Mouse (Mus musculus) left cerebral cortex, adult 6 months (tissue): Measurements from ENCODE around the gene Arih2. TPM values are rescaled to one million over a fixed set of nuclear protein-coding genes. Genes with fewer than 3 reads are reported as not detected.

ENCODE experiments used
- long read RNA-seq, 2 experiments: library from polyadenylated mRNA; unstranded; transcript quantifications; one replicate each; pipeline ENCODE4 v2.0.0; 2019 to 2020
- polyA plus RNA-seq: library from polyadenylated mRNA; unstranded; fragments of <200 nt; fragmentation: Nextera tagmentation; gene quantifications from 2 replicates; pipeline ENCODE4 v1.2.3, GENCODE M21; 2021

Gene Arih2
- polyA plus RNA-seq = 16.5 and 22.1 TPM in 2 replicates
- long read RNA-seq, experiment 1, transcript Arih2-201 (16 exons, 3,924 nt) = major isoform, 70 of 184 reads
- long read RNA-seq, experiment 1, transcript Arih2-208 (1 exons, 3,664 nt) = minor isoform, 8 of 184 reads
- long read RNA-seq, experiment 1, partial matches to known transcripts = 28 of 184 reads
- long read RNA-seq, experiment 1, other reads (novel, unspliced or antisense) = 78 of 184 reads
- long read RNA-seq, experiment 2, transcript Arih2-201 (16 exons, 3,924 nt) = minor isoform, 6 of 19 reads
- long read RNA-seq, experiment 2, transcript Arih2-208 (1 exons, 3,664 nt) = major isoform, 7 of 19 reads
- long read RNA-seq, experiment 2, partial matches to known transcripts = 3 of 19 reads
- long read RNA-seq, experiment 2, other reads (novel, unspliced or antisense) = 3 of 19 reads

DNA sequence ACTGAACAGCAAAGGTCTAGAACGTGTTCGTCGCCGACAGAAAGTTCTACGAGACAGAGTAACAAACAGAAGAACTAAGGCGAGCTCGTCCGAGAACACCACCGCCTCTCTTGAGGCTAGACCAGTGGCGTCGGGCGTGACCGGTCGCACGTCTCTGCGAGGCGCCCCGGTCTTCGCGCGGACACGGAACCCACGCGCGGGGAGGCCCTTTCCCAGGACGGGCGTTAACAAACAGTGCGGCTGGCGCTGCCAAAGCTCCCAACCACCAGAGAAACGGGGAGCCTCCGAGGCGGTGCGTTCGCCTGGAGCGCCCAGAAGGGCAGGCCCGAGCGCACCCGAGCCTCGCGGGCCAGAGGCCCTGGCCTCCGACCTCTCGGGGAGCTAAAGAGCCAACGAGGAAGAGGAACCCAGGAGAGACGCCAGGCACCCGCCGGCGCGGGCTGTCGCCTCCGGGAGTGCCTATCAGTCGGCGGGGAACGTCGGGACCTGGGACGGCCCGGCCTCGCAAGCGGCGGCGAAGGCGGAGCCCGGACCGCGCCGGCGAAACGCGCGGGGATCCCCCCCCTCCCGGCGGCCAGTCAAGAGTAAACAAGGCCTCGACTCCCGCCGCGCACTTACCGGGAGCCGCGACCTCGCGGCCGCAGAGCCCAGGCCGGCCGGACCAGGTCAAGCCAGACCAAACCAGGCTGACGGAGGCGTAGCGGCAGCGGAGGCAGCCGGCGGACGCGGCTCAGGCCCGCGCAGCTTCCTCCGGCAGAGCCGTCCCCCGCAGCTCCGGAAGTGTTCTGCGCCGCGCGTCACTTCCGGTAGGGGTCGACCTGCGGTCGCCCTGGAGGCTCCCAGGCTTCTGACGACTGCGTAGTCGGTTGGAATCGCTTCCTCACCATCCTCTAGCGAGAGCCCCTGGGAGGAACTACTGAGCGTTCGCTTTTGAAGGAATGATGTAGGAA is at the start of gene Arih2:
TSS of gene Arih2 (minus strand) at position 776 of the 950 bp plus-strand sequence.

DNA sequence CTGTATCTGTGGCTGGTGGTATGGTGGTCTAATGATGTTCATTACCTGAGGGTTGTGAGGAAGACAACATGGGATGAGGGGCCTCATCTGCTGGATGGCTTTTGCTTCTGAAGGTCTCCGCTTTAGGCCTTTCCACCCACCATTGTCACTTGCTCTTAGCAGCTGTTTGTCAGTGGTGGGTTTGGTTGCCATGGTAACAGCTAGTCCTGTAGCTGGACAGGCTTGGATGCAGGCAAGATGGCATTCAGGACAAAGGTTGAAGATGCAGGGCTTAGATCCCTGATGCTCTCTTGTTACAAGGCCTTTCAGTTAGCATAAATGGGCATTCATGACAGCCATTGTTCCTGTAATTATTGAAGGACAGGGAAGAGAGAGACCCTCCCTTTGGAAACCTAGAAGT is 39.9 kb upstream of the Arih2 start, which contains the start of gene Prkar2a:
TSS of gene Prkar2a (plus strand) at position 209 of the 400 bp plus-strand sequence.

DNA sequence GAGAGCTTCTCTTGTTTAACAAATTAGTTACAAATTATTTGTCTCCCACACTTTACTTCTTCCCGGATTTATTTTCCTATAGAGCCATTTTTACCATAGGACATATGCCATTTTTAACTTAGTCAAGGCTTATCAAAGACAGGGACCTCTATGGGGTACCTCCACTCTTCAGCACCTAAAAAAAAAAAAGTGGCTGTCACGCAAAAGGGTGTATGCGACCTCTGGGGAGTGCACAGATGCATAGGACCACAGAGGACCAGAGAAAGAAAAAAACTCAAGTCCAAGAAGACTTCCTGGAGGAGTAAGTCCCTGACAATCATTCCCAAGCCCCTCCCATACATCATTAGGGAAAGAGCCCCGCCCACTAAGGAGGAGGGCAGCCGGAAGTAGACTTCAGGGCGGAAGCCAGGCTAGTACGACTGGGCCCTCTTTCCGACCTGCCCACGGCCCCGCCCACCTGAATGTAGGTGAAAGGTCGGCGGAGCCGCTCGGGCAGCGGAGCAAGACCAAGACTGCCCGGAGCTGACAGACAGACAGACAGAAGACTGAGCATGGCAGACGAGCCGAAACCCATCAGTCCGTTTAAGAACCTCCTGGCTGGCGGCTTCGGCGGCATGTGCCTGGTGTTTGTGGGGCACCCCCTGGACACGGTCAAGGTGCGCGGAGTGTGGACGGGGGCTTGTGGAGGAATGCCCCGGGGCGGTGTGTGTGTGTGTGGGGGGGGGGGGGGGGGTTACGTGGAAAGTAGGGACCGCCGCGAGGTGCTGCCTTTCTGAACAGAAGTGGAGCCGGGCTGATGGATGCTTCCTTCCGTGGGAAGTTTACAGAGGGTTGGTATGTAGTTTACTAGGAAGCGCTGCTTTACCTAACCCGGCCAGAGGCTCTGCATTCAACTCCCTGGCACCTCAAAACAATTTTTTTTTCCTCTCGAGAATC is 12.8 kb upstream of the Arih2 start, which contains the start of gene Slc25a20:
TSS of gene Slc25a20 (plus strand) at position 412 of the 936 bp plus-strand sequence.

DNA sequence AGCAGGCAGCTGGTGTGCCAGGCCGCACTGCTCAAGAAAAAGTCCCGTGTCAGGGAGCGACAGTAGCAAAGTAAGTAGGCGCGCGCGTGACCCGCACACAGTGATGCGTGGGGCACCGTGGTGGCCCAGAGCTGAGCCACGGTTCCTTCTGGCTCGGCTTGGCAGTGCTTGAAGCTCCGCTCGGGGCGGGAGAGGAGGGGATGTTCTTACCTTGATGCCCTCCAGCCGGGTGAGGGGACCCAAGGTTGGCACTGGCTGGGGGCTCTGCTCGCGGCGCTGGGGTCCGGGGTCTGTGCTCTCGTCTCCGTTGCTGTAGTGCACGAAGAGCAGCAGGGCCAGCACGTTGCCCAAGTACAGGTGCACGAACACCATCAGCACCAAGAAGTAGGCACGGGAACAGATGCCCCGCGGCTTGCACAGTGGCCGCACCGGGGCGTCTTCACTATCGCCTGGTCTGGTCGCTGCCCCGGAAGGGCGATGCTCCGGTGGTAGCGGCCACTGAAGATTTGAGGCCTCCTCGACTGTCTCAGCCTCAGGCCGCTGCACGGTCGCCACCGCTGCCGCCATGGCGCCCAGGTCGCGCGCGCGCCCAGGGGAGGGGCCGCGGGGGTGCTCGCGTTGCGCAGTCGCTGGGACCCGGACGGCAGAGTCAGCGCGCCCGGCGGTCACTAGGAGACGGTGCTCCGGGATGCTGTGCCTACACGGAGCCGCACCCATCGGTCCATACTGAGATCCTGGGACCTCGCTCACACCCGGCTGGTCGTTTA is 52.0 kb downstream of the Arih2 start, which contains the start of gene P4htm:
TSS of gene P4htm (minus strand) at position 670 of the 767 bp plus-strand sequence.

DNA sequence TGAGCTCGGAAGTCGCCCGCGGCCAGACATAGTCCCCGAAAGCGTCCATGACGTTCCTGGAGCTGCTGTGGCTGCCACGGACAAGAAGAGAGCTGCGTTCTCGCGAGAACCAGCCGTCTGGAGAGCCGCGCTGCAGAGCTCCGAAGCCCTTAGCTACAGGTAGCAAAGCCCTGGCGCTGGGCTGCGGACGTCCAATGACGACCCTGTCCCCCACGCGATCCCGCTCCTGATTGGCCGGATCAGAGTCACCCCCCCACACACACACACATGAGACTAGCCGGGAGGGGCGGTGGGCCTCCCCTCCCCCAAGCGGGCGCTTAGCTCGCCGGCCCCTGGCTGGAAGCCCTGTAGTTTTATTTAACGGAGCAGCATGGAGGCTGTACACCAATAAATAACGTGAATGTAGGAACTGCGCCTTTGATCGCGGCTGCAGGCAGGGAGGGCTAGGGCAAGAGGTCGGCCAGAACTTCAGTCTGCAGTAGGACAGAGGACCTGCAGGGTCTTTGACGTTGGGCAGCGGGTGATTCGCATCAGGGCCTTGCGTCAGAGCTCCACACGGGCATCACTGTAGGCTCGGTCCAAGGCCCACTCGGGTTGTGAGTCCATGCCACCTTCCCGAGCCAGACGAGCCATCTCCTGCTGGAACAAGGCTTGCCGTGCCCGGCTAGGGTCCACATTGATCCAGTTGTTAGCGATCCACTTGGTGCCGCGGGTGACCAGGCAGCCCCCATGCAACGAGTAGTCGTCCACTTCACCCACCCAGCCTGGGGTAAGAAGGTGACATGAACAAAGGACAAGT is 70.4 kb downstream of the Arih2 start, which contains the start of gene Wdr6:
TSS of gene Wdr6 (minus strand) at position 195 of the 799 bp plus-strand sequence.

DNA sequence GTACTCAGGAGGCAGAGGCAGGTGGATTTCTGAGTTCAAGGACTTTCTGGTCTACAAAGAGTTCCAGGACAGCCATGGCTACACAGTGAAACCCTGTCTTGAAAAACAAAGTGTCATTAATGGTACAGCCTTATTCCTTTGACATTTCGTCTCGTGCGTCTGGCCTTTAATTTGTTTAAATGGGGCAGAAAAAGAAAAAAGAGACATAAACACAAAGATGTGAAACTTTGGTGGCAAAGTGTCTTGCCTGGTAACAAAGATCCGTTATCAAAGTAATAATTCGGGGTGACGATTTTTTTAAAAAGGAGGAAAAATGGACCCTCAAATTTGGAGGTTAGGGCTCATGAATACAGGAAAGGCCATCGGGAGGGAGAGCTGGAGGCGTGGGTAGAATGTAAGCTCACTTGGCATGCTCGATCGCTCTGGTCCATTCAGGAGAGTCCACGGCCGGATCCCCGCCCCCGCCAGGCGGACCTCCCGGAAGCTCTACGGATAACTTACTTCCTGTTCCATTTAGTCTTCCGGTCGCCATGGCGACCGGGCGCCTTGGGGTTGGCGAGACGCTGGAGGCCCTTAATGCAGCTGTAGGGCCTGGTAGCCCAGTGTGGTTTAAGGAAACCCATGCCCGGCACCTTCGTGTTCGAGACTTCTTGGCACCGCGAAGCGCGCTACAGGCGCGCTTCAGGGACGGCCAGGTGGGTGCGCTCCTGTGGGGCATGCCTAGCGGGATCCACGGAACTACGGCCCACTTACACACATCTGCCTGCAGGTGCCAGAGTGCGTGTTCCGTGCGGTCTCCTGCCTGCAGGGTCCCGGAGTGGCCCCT is 79.6 kb downstream of the Arih2 start, which contains the start of gene Dalrd3:
TSS of gene Dalrd3 (plus strand) at position 506 of the 826 bp plus-strand sequence.

DNA sequence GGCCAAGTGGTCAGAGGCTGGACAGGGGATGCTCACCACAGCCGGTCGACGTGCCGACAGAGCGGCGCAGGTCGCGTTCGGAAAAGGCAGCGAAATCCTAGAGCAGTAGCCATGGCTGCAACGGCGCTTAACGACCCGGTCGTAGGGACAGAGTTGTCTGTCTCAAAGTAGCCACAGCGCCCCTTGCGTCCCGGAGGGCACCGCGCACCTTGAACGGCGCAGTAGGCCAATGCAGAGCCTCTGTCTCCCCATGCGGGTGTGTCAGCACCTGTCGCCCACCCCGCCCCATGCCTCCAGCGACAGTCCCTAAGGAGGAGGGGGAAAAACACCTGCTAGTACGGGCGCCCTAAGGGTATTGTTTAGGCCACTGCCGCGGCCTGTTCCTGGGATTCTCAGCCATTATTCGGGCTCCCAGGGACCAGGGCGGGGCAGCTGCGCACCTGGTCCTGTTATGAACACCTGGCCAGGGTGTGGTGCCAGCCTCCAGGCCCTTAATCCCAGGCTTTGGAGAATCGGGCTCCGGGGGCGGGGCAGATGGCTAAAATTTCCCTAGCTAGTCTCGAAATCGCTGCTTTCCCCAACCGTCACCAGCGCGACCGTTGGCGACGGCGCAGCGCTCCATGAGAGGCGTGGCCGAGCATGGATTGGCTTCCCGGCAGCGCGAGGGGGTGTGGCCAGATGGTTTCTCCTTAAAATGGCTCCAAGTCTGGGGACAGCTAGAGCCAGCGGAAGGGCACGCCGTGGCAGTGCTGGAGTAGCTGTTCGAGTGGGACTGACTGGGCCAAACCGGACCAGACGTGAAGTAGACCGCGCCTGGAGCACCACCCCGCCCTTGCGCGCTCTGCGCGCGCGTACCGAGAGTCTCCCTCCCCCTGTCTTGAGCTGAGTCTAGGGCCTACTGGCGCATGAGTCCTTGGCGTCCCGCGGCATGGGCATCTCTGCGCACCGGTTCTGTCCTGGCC is 82.1 kb downstream of the Arih2 start, which contains the start of gene Ndufaf3:
TSS of gene Ndufaf3 (minus strand) at position 620 of the 962 bp plus-strand sequence.

DNA sequence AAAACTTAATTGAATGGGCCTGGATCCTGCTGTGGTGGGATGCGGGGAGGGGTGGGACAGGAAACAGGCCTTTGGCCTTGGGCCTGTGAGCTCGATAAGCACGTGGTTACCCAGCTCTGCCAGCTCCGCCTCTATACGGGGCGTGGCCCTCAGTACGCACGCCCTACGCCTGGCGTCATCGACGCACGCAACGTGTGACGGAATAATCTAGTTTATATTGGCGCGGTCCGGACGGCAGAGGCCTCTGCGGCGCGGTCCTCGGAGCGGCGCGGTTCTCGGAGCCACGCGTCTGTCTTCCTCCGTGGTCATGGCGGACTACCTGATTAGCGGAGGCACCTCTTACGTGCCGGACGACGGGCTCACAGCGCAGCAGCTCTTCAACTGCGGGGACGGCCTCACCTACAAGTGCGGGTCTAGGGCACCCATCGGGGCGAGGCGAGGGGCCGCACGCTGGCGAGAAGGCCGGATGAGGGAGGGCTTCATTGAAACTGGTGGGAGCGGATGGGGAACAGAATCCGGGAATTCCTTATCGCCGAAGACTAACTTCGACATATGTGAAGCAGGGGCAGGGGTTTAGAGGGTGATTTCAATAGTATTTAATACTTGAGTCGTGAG is 88.9 kb downstream of the Arih2 start, which contains the start of gene Impdh2:
TSS of gene Impdh2 (plus strand) at position 60 of the 615 bp plus-strand sequence.

Other genes with a start within 250 kb of the Arih2 start
- 0.20 TPM in 2 replicates for gene Ccdc36, start 220.9 kb downstream of the Arih2 start, polyA plus RNA-seq
- not detected in 2 replicates for gene BC048562, start 212.9 kb downstream of the Arih2 start, polyA plus RNA-seq
- 20.5 and 20.9 TPM in 2 replicates for gene Ccdc71, start 188.9 kb downstream of the Arih2 start, polyA plus RNA-seq
- gene Klhdc8b, start 187.8 kb downstream of the Arih2 start, polyA plus RNA-seq = 17.6 and 22.8 TPM in 2 replicates
- 3.7 and 4.3 TPM in 2 replicates for gene Lamb2, start 169.7 kb downstream of the Arih2 start, polyA plus RNA-seq
- gene Usp19, start 158.8 kb downstream of the Arih2 start, polyA plus RNA-seq = 12.0 and 22.8 TPM in 2 replicates
- 48.3 and 58.7 TPM in 2 replicates for gene Qars, start 141.7 kb downstream of the Arih2 start, polyA plus RNA-seq
- gene Qrich1, start 132.6 kb downstream of the Arih2 start, polyA plus RNA-seq = 60.6 and 69.0 TPM in 2 replicates
- 54.1 and 56.5 TPM in 2 replicates for gene Impdh2, start 89.1 kb downstream of the Arih2 start, polyA plus RNA-seq
- gene Ndufaf3, start 82.0 kb downstream of the Arih2 start, polyA plus RNA-seq = 130 and 156 TPM in 2 replicates
- gene Dalrd3, start 79.5 kb downstream of the Arih2 start, polyA plus RNA-seq = 79.3 and 89.5 TPM in 2 replicates
- gene Wdr6, start 70.6 kb downstream of the Arih2 start, polyA plus RNA-seq = 34.9 and 43.3 TPM in 2 replicates
- gene P4htm, start 51.7 kb downstream of the Arih2 start, polyA plus RNA-seq = 125 and 139 TPM in 2 replicates
- gene Slc25a20, start 12.7 kb upstream of the Arih2 start, polyA plus RNA-seq = 8.5 and 11.6 TPM in 2 replicates
- 7.0 and 16.0 TPM in 2 replicates for gene Prkar2a, start 39.9 kb upstream of the Arih2 start, polyA plus RNA-seq
- gene Ip6k2, start 134.4 kb upstream of the Arih2 start, polyA plus RNA-seq = 22.3 and 29.4 TPM in 2 replicates
- gene Nckipsd, start 159.0 kb upstream of the Arih2 start, polyA plus RNA-seq = 39.1 and 47.3 TPM in 2 replicates
- gene Celsr3, start 176.9 kb upstream of the Arih2 start, polyA plus RNA-seq = 2.2 and 3.1 TPM in 2 replicates
- gene Slc26a6, start 203.9 kb upstream of the Arih2 start, polyA plus RNA-seq = 5.9 and 8.2 TPM in 2 replicates